Comparison of ENCODE assay signal across 23 mouse cellular contexts in the genomic region with DNA sequence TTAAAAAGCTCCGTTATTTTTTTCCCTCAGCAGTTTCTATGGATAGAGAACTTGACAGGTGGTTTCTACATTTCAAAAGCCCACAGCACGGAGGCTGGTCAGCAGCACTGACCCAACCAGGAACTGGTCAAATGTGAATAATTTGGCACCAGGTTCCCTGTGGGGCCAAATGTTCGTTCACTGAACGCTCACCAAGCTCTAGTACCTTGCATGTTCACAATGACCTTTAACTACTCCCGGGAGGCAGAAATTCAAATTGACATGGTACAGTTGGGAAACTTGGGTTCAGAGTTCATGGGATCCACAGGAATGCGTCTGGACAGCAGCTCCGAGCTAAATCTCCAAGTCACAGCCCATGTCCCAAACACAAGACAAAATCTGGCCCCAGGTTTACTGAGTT. TPM values are rescaled to one million over a fixed set of nuclear protein-coding genes. Genes with fewer than 3 reads are reported as not detected.
DNase-seq lines count a peak whose midpoint lies in the region; ATAC-seq lines count a peak whose summit lies in the region.
"Had no signal": no experiment of that assay in that cellular context is flagged by ENCODE, and none has a peak within 500 bp of the region (broad histone marks: within the 10 kb centered on the region; RNA-seq: fewer than 3 reads in every experiment).

No protein-coding gene starts in this region.

- DNase-seq in kidney, adult 11 months = peak; percentile 86
- peak; percentile 64 for DNase-seq in kidney, adult 18-20 months
- peak; percentile 93 for DNase-seq in kidney, adult 9 months
- peak; percentile 76 for DNase-seq in kidney, postnatal 14 days
- no peak for DNase-seq in left cerebral cortex, adult 11 months (ENCODE audit: low spot score)
- DNase-seq in thymus, postnatal 14 days = no peak
- DNase-seq: adrenal gland, postnatal 25 days; cerebellum, adult 2 months; cerebellum, postnatal 14 days; forebrain, postnatal 0 days; gastrocnemius, postnatal 10 days had no signal

- no peak overlapping the region for H3K9ac ChIP-seq in kidney, embryonic 14.5 days (ENCODE audit: low read depth, low read length)
- H3K9ac ChIP-seq: forebrain, embryonic 12.5 days; forebrain, postnatal 0 days; heart, embryonic 15.5 days; limb, embryonic 12.5 days; liver, embryonic 14.5 days; lung, embryonic 15.5 days; midbrain, embryonic 15.5 days had no signal

- H3K27me3 ChIP-seq in kidney, embryonic 14.5 days (ENCODE audit: control insufficient read depth, insufficient read depth, low read length) = no peaks in the 10 kb centered on the region
- H3K27me3 ChIP-seq: forebrain, embryonic 12.5 days; heart, embryonic 15.5 days; limb, embryonic 12.5 days; lung, embryonic 15.5 days; midbrain, embryonic 15.5 days had no signal

- no peak for ATAC-seq in kidney, embryonic 14.5 days (ENCODE audit: low FRiP score, low TSS enrichment)
- ATAC-seq: forebrain, postnatal 0 days; hindbrain, embryonic 16.5 days; midbrain, embryonic 15.5 days had no signal

- H3K9me3 ChIP-seq in kidney, embryonic 14.5 days (ENCODE audit: control insufficient read depth, low read length) = no peaks in the 10 kb centered on the region
- H3K9me3 ChIP-seq: forebrain, embryonic 12.5 days; heart, embryonic 10.5 days; heart, embryonic 15.5 days; limb, embryonic 12.5 days; lung, embryonic 15.5 days; midbrain, embryonic 10.5 days; midbrain, embryonic 15.5 days had no signal

- no peaks in the 10 kb centered on the region for H3K36me3 ChIP-seq in kidney, embryonic 14.5 days (ENCODE audit: control insufficient read depth, insufficient read depth, low read length)
- H3K36me3 ChIP-seq: forebrain, embryonic 12.5 days; heart, embryonic 10.5 days; heart, embryonic 15.5 days; limb, embryonic 12.5 days; lung, embryonic 15.5 days; midbrain, embryonic 10.5 days; midbrain, embryonic 15.5 days had no signal

- H3K4me3 ChIP-seq in kidney, embryonic 14.5 days (ENCODE audit: low read length) = no peak overlapping the region
- H3K4me3 ChIP-seq: forebrain, embryonic 12.5 days; heart, embryonic 10.5 days; heart, embryonic 15.5 days; left cerebral cortex, adult 2 months; limb, embryonic 12.5 days; lung, embryonic 15.5 days; midbrain, embryonic 10.5 days; midbrain, embryonic 15.5 days had no signal

- no peak overlapping the region for H3K4me2 ChIP-seq in kidney, embryonic 14.5 days (replicated peaks; ENCODE audit: low read depth, low read length)
- H3K4me2 ChIP-seq: forebrain, embryonic 12.5 days; heart, embryonic 15.5 days; limb, embryonic 12.5 days; lung, embryonic 15.5 days; midbrain, embryonic 15.5 days had no signal

- H3K27ac ChIP-seq in kidney, embryonic 14.5 days (ENCODE audit: low read depth, low read length) = no peak overlapping the region
- H3K27ac ChIP-seq: forebrain, embryonic 12.5 days; heart, embryonic 10.5 days; heart, embryonic 15.5 days; left cerebral cortex, adult 2 months; limb, embryonic 12.5 days; liver, embryonic 14.5 days; lung, embryonic 15.5 days; midbrain, embryonic 10.5 days; midbrain, embryonic 15.5 days had no signal

- 66% methylated on average over 7 of the region's 7 CpGs for WGBS in kidney, embryonic 14.5 days

- H3K4me1 ChIP-seq in kidney, embryonic 14.5 days (ENCODE audit: control insufficient read depth, insufficient read depth, low read length) = no peaks in the 10 kb centered on the region
- H3K4me1 ChIP-seq: forebrain, embryonic 12.5 days; heart, embryonic 15.5 days; limb, embryonic 12.5 days; lung, embryonic 15.5 days; midbrain, embryonic 15.5 days had no signal

RNA-seq across cellular contexts. Expression of gene Lrp2, which starts 19.6 kb away (rescaled TPM):
- 5.6 and 13.8 TPM in 2 replicates for polyA plus RNA-seq in kidney, embryonic 14.5 days (2014; fragmentation: Nextera tagmentation; extraction: Ambion mirVana)
- polyA plus RNA-seq: limb, embryonic 12.5 days; small intestine, adult 2 months had no signal

Comparison
In these comparisons a context has a peak if more than half of its experiments do, and no peak if none do; other contexts are left out.
1. DNase-seq: peak in kidney, adult 11 months (single experiment), kidney, adult 18-20 months (single experiment), kidney, adult 9 months (single experiment) and kidney, postnatal 14 days (single experiment); none in left cerebral cortex, adult 11 months (single experiment) and thymus, postnatal 14 days (single experiment).